Mouse (Mus musculus): ENCODE results near the gene Olfr593.
"Not testable (repeated sequence)": the region's sequence is repeated elsewhere in the genome, so short reads cannot be mapped to it uniquely, and the experiment has no call there.

DNA sequence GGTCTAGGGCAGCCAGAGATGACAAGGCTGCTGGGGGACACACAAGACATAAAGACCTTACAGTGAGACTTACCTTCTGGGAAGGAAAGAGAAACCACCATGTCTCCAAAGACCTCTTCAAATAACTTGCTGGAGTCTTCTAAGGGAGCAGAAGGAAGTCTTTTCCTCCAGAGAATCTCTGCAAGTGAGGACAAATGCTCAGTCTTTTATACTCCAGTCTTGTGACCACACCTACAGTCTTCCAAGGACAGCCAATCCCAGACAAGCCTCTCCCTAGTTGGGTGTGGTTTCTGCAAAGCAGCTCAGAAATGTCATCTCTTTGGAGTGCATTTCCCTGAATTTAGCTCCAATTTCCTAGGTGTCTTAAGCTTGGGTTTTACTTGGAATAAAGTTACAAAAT lies 40.7 kb downstream of the Olfr593 start, which contains the start of gene Usp17ld:
- TF ChIP-seq CTCF (IDR thresholded peaks at IDR 0.05; ENCODE audit: control insufficient read depth, insufficient read depth, low read length); POLR2A (IDR thresholded peaks at IDR 0.05; ENCODE audit: borderline replicate concordance, control insufficient read depth, low read depth, low read length): not testable (repeated sequence)

All from bone marrow, adult 2 months (tissue).